Mouse (Mus musculus) heart, postnatal 0 days (tissue): ENCODE measurements around the gene Krtcap3. TPM values are rescaled to one million over a fixed set of nuclear protein-coding genes. Genes with fewer than 3 reads are reported as not detected.
A peak's percentile ranks its signal among the peaks of the same experiment; 100 is the strongest.

Source experiments
- ATAC-seq: fragments of 200-750 bp; cut with Nextera tagmentation; 2 replicates; pipeline ENCODE4 v1.8.0; 2017; ENCODE audit warnings: low read depth, moderate number of reproducible peaks, moderate library complexity; ENCODE audit not compliant: insufficient read depth
- DNase-seq: peaks from one replicate; pipeline ENCODE4 v3.0.0-alpha.2; 2016; ENCODE audit warnings: low spot score
- H3K27ac ChIP-seq: fragments of 300-500 bp; sonication (generic); 2 replicates; pipeline ENCODE4 v1.5.1; 2014; ENCODE audit warnings: low read depth, mild to moderate bottlenecking
- H3K27me3 ChIP-seq: fragments of 300-500 bp; sonication (generic); 2 replicates; pipeline ENCODE4 v1.6.1; 2014; ENCODE audit warnings: low read length, mixed read lengths; ENCODE audit not compliant: control insufficient read depth, insufficient read depth
- H3K36me3 ChIP-seq: fragments of 300-500 bp; sonication (generic); replicated peaks from 2 replicates; pipeline ENCODE4 v1.6.1; 2014; ENCODE audit warnings: low read length, mixed read lengths; ENCODE audit not compliant: control insufficient read depth, insufficient read depth
- H3K4me1 ChIP-seq: fragments of 300-500 bp; sonication (generic); 2 replicates; pipeline ENCODE4 v1.6.1; 2014; ENCODE audit warnings: antibody characterized with exemption; ENCODE audit not compliant: control insufficient read depth, insufficient read depth
- H3K4me2 ChIP-seq: fragments of 300-500 bp; sonication (generic); 2 replicates; pipeline ENCODE4 v1.6.1; 2014; ENCODE audit warnings: low read depth, mild to moderate bottlenecking, low read length, moderate library complexity
- H3K4me3 ChIP-seq: fragments of 300-500 bp; sonication (generic); 2 replicates; pipeline ENCODE4 v1.5.1; 2014; ENCODE audit warnings: low read depth, low read length
- H3K9ac ChIP-seq: fragments of 300-500 bp; sonication (generic); replicated peaks from 2 replicates; pipeline ENCODE4 v1.6.1; 2014; ENCODE audit warnings: low read depth, low read length, mixed read lengths
- H3K9me3 ChIP-seq: fragments of 300-500 bp; sonication (generic); replicated peaks from 2 replicates; pipeline ENCODE4 v1.6.1; 2016; ENCODE audit warnings: low read length; ENCODE audit not compliant: control insufficient read depth
- CTCF ChIP-seq: IDR thresholded peaks from 2 replicates; pipeline ENCODE4 v1.5.1; 2016; ENCODE audit warnings: antibody characterized with exemption, control low read depth, low read depth
- EP300 ChIP-seq: IDR thresholded peaks from 2 replicates; pipeline ENCODE4 v1.6.1; 2016; ENCODE audit warnings: antibody characterized with exemption, low read depth
- WGBS: fragments of 180-500 bp; shearing (Covaris S2); extraction: QIAGEN DNeasy Blood & Tissue Kit; methylation state at CpG from one replicate; pipeline ENCODE4 v1.1.7; 2014; 5-methylcytosine and 5-hydroxymethylcytosine counted together
- polyA plus RNA-seq: library from polyadenylated mRNA; unstranded; fragments of >200 nt; fragmentation: Nextera tagmentation; extraction: Ambion mirVana; gene quantifications from 2 replicates; pipeline ENCODE4 v1.2.1, GENCODE M21; 2015
- total RNA-seq: library from RNA; depleted of rRNA; stranded (reverse); fragments of >200 nt; gene quantifications from 2 replicates; pipeline ENCODE4 v1.2.3, GENCODE M21; 2014; ENCODE audit warnings: low replicate concordance; rRNA removed

Gene Krtcap3
- total and polyA plus RNA-seq, 2 experiments from 2014 or later: 1.7 to 2.6 TPM

DNA sequence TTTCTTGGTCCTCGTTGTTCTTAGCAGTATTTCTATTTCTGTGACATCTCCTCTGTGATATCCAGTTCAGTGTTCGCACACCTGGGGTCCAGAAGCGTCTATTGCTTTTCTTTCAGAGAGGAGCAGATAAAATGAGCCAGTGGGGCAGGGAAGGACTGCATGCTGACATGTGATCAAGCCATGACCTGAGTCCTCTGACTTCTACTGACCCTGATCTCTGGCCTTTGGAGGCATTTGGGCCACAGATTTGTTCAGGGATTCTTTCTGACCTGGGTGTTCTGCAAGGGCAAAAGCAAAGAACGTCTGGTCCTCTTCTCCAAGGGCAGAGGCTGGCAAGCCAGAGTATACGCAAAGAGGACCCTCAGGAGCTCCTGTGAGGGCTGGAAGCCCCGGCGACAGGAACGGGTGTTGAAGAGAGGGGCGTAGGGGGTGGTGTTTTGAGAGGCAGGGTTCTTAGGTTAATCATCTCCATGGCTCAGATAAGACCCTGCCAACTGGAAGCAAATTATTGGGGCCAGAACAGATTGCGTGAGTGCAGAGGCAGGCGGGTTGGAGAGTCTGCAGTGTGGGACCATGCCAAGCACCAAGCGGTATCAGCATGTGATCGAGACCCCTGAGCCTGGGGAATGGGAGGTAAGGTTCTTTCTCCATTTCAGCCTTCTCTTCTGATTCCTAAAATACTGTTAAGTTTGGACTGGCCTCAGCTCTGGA is 45.7 kb downstream of the Krtcap3 start, which contains the start of gene Gckr:
Gckr (plus strand) TSS at position 397 of the 711 bp plus-strand sequence.
- DNase-seq: no peak
- Histone ChIP-seq H3K27me3 (no peaks in the 10 kb centered on the region), H3K9ac (no peak within 1 kb of the TSS), H3K4me3 (no peak within 1 kb of the TSS), H3K4me2 (peak within 1 kb of the TSS; percentile 100; the same call in 1 of the 2 replicates), H3K36me3 (no peaks in the 10 kb centered on the region), H3K4me1 (no peaks in the 10 kb centered on the region), H3K9me3 (no peaks in the 10 kb centered on the region), H3K27ac (no peak within 1 kb of the TSS)
- TF ChIP-seq CTCF (no peak), EP300 (no peak)
- ATAC-seq: no peak
- WGBS: 34% methylated on average over 13 of the region's 13 CpGs

DNA sequence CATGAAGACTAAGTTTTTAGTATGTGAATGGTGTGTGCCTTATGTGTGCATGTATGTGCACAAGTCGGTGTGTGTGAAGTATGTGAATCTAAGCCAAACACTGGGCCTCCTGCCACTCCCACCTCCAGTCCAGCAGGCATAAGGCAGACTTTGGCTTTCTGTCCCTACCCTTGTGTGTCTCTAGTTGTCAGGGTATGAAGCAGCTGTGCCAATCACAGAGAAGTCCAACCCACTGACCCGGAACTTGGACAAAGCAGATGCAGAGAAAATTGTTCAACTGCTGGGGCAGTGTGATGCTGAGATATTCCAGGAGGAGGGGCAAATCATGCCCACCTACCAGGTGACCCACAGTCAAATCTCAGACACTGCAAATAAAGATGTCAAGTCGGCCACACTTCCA is 46.5 kb downstream of the Krtcap3 start:
- no peaks in the 10 kb centered on the region for H3K4me1 ChIP-seq
- DNase-seq (no peak), ATAC-seq (no peak)
- no peak overlapping the region for H3K4me2 ChIP-seq
- H3K4me3 ChIP-seq: no peak overlapping the region
- 70% methylated on average over 3 of the region's 3 CpGs for whole genome bisulfite sequencing
- no peak overlapping the region for H3K27ac ChIP-seq
- no peaks in the 10 kb centered on the region for H3K9me3 ChIP-seq
- TF ChIP-seq CTCF (no peak), EP300 (no peak)
- no peaks in the 10 kb centered on the region for H3K27me3 ChIP-seq
- no peaks in the 10 kb centered on the region for H3K36me3 ChIP-seq
- H3K9ac ChIP-seq: no peak overlapping the region

DNA sequence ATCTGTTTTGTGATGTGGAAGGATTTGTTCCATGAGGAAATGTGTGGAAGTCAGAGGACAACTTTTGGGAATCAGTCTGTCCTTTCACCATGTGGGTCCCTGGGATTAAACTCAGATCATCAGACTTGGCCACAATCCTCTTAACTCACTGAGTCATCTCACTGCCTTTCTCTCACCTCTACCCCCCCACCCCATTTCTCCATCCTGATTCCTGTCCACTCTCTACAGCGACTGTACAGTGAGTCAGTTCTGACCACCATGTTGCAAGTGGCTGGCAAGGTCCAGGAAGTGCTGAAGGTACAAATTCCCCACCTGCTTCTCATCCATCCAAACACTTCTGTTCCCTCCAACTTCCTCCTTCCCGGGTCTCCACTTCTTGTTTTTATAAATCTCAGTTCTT is 47.0 kb downstream of the Krtcap3 start:
- WGBS: 51% methylated on average over 2 of the region's 2 CpGs
- H3K27me3 ChIP-seq: no peaks in the 10 kb centered on the region
- H3K36me3 ChIP-seq: no peaks in the 10 kb centered on the region
- no peak overlapping the region for H3K4me3 ChIP-seq
- no peaks in the 10 kb centered on the region for H3K4me1 ChIP-seq
- no peak overlapping the region for H3K27ac ChIP-seq
- ATAC-seq: no peak
- no peak for TF ChIP-seq EP300
- TF ChIP-seq CTCF: no peak
- no peak for DNase-seq
- no peaks in the 10 kb centered on the region for H3K9me3 ChIP-seq
- H3K4me2 ChIP-seq: no peak overlapping the region
- no peak overlapping the region for H3K9ac ChIP-seq

DNA sequence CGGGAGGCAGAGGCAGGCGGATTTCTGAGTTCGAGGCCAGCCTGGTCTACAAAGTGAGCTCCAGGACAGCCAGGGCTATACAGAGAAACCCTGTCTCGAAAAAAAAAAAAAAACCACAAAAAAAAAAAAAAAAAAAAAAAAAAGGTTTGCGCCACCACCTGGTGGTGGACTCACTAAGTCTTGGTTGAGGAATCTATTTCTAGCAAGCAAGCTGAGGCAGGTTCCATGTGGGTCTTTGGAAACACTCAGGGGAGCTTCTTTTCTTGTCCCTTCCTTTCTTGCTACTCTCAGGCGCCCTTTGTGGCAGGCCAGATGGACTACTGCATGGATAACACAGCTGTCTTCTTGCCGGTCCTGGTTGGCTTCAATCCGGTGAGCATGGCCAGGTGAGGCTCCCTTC is 50.4 kb downstream of the Krtcap3 start:
- WGBS: 57% methylated on average over 7 of the region's 8 CpGs
- no peak for TF ChIP-seq EP300
- TF ChIP-seq CTCF: no peak
- Histone ChIP-seq H3K4me1 (no peaks in the 10 kb centered on the region), H3K4me3 (no peak overlapping the region), H3K27me3 (no peaks in the 10 kb centered on the region), H3K9ac (no peak overlapping the region), H3K27ac (no peak overlapping the region), H3K4me2 (no peak overlapping the region), H3K36me3 (no peaks in the 10 kb centered on the region), H3K9me3 (no peaks in the 10 kb centered on the region)
- no peak for ATAC-seq
- DNase-seq: no peak

Other genes starting within 250 kb of the Krtcap3 start
- gene Atraid, start 203.4 kb upstream of the Krtcap3 start, total RNA-seq: 141 and 177 TPM in 2 replicates
- gene Atraid, start 203.4 kb upstream of the Krtcap3 start, polyA plus RNA-seq: 166 and 176 TPM in 2 replicates
- 7.1 and 7.7 TPM in 2 replicates for gene Slc5a6, start 202.8 kb upstream of the Krtcap3 start, total RNA-seq
- gene Slc5a6, start 202.8 kb upstream of the Krtcap3 start, polyA plus RNA-seq: 5.2 and 5.5 TPM in 2 replicates
- 24.6 and 74.6 TPM in 2 replicates for gene Cad, start 196.9 kb upstream of the Krtcap3 start, total RNA-seq
- gene Cad, start 196.9 kb upstream of the Krtcap3 start, polyA plus RNA-seq: 5.4 and 5.7 TPM in 2 replicates
- gene Dnajc5g, start 145.4 kb upstream of the Krtcap3 start, total RNA-seq: not detected in 2 replicates
- not detected in 2 replicates for gene Dnajc5g, start 145.4 kb upstream of the Krtcap3 start, polyA plus RNA-seq
- not detected in 2 replicates for gene Slc30a3, start 143.5 kb upstream of the Krtcap3 start, total RNA-seq
- 0.08 and 0.18 TPM in 2 replicates for gene Slc30a3, start 143.5 kb upstream of the Krtcap3 start, polyA plus RNA-seq
- 4.2 and 8.8 TPM in 2 replicates for gene Trim54, start 135.0 kb upstream of the Krtcap3 start, total RNA-seq
- gene Trim54, start 135.0 kb upstream of the Krtcap3 start, polyA plus RNA-seq: 16.4 and 16.5 TPM in 2 replicates
- gene Ucn, start 112.9 kb upstream of the Krtcap3 start, total RNA-seq: not detected in 2 replicates
- gene Ucn, start 112.9 kb upstream of the Krtcap3 start, polyA plus RNA-seq: not detected in 2 replicates
- 157 and 202 TPM in 2 replicates for gene Mpv17, start 97.4 kb upstream of the Krtcap3 start, total RNA-seq
- gene Mpv17, start 97.4 kb upstream of the Krtcap3 start, polyA plus RNA-seq: 80.1 and 83.0 TPM in 2 replicates
- 6.6 and 9.9 TPM in 2 replicates for gene Gm29609, start 71.8 kb upstream of the Krtcap3 start, total RNA-seq
- gene Gm29609, start 71.8 kb upstream of the Krtcap3 start, polyA plus RNA-seq: 0.80 and 1.1 TPM in 2 replicates
- 15.7 and 42.7 TPM in 2 replicates for gene Gtf3c2, start 71.5 kb upstream of the Krtcap3 start, total RNA-seq
- 18.3 and 20.5 TPM in 2 replicates for gene Gtf3c2, start 71.5 kb upstream of the Krtcap3 start, polyA plus RNA-seq
- gene Snx17, start 58.5 kb upstream of the Krtcap3 start, total RNA-seq: 120 and 139 TPM in 2 replicates
- gene Snx17, start 58.5 kb upstream of the Krtcap3 start, polyA plus RNA-seq: 97.9 and 112 TPM in 2 replicates
- 27.1 and 36.7 TPM in 2 replicates for gene Eif2b4, start 58.3 kb upstream of the Krtcap3 start, total RNA-seq
- gene Eif2b4, start 58.3 kb upstream of the Krtcap3 start, polyA plus RNA-seq: 60.2 and 60.7 TPM in 2 replicates
- gene Zfp513, start 49.4 kb upstream of the Krtcap3 start, total RNA-seq: 2.9 and 30.7 TPM in 2 replicates
- gene Zfp513, start 49.4 kb upstream of the Krtcap3 start, polyA plus RNA-seq: 2.9 and 3.4 TPM in 2 replicates
- gene Ppm1g, start 31.0 kb upstream of the Krtcap3 start, total RNA-seq: 48.7 and 51.7 TPM in 2 replicates
- 61.0 and 68.0 TPM in 2 replicates for gene Ppm1g, start 31.0 kb upstream of the Krtcap3 start, polyA plus RNA-seq
- gene Nrbp1, start 10.8 kb upstream of the Krtcap3 start, total RNA-seq: 120 and 124 TPM in 2 replicates
- gene Nrbp1, start 10.8 kb upstream of the Krtcap3 start, polyA plus RNA-seq: 100 and 104 TPM in 2 replicates
- not detected in 2 replicates for gene Gm9970, start 10.5 kb upstream of the Krtcap3 start, total RNA-seq
- gene Gm9970, start 10.5 kb upstream of the Krtcap3 start, polyA plus RNA-seq: 0.70 and 1.1 TPM in 2 replicates
- gene Ift172, start 39.4 kb downstream of the Krtcap3 start, total RNA-seq: 30.3 and 40.9 TPM in 2 replicates
- 14.6 and 16.5 TPM in 2 replicates for gene Ift172, start 39.4 kb downstream of the Krtcap3 start, polyA plus RNA-seq
- 21.2 and 27.4 TPM in 2 replicates for gene Fndc4, start 44.4 kb downstream of the Krtcap3 start, total RNA-seq
- gene Fndc4, start 44.4 kb downstream of the Krtcap3 start, polyA plus RNA-seq: 5.4 and 6.2 TPM in 2 replicates
- gene Gckr, start 45.8 kb downstream of the Krtcap3 start, total RNA-seq: 0.12 TPM in 1 of 2 replicates, not detected in the other
- 0.04 TPM in 1 of 2 replicates, not detected in the other for gene Gckr, start 45.8 kb downstream of the Krtcap3 start, polyA plus RNA-seq
- gene Zfp512, start 200.7 kb downstream of the Krtcap3 start, total RNA-seq: 19.4 and 19.8 TPM in 2 replicates
- 21.4 and 22.1 TPM in 2 replicates for gene Zfp512, start 200.7 kb downstream of the Krtcap3 start, polyA plus RNA-seq
- gene 4930548H24Rik, start 234.0 kb downstream of the Krtcap3 start, total RNA-seq: 0.04 TPM in 1 of 2 replicates, not detected in the other
- gene 4930548H24Rik, start 234.0 kb downstream of the Krtcap3 start, polyA plus RNA-seq: not detected in 2 replicates
- 14.4 and 31.3 TPM in 2 replicates for gene Gpn1, start 243.1 kb downstream of the Krtcap3 start, total RNA-seq
- gene Gpn1, start 243.1 kb downstream of the Krtcap3 start, polyA plus RNA-seq: 27.6 and 29.1 TPM in 2 replicates